Mouse (Mus musculus) T-cell, adult 2 months (primary cell): ENCODE data around the gene Tedc1.

Source experiments
- DNase-seq: peaks from one replicate; pipeline ENCODE4 v3.0.0; 2022; ENCODE audit warnings: low spot score

Tedc1 gene

GRCm38 (mm10) chr12:113155887-113156539, at the start of gene Tedc1:
Gene Tedc1, plus strand, starts transcription at chr12:113156421.
- DNase-seq = peak; percentile 100

- peak; percentile 19 for DNase-seq
Observed at GRCm38 (mm10) chr12:113107431-113108124, 48.6 kb upstream of the Tedc1 start.

- DNase-seq = no peak
Observed at GRCm38 (mm10) chr12:113108528-113109283, 47.5 kb upstream of the Tedc1 start.

- no peak for DNase-seq
Observed at GRCm38 (mm10) chr12:113109801-113110200, 46.4 kb upstream of the Tedc1 start.

- no peak for DNase-seq
Observed at GRCm38 (mm10) chr12:113114141-113114540, 42.1 kb upstream of the Tedc1 start.

GRCm38 (mm10) chr12:113114856-113115538, 41.2 kb upstream of the Tedc1 start:
- no peak for DNase-seq

- DNase-seq = peak; percentile 49
Observed at GRCm38 (mm10) chr12:113119516-113120410, 36.5 kb upstream of the Tedc1 start.

GRCm38 (mm10) chr12:113124726-113125125, 31.5 kb upstream of the Tedc1 start:
- DNase-seq = no peak

- DNase-seq = no peak
Observed at GRCm38 (mm10) chr12:113130732-113131131, 25.5 kb upstream of the Tedc1 start.

- DNase-seq = no peak
Observed at GRCm38 (mm10) chr12:113131601-113132000, 24.6 kb upstream of the Tedc1 start.

- no peak for DNase-seq
Observed at GRCm38 (mm10) chr12:113132567-113132966, 23.7 kb upstream of the Tedc1 start.

- no peak for DNase-seq
Observed at GRCm38 (mm10) chr12:113133260-113133659, 23.0 kb upstream of the Tedc1 start.

- DNase-seq = no peak
Observed at GRCm38 (mm10) chr12:113133861-113134403, 22.3 kb upstream of the Tedc1 start.

- DNase-seq = no peak
Observed at GRCm38 (mm10) chr12:113134502-113134901, 21.7 kb upstream of the Tedc1 start.

GRCm38 (mm10) chr12:113135401-113135800, 20.8 kb upstream of the Tedc1 start:
- DNase-seq = no peak

- DNase-seq = no peak
Observed at GRCm38 (mm10) chr12:113136492-113137020, 19.7 kb upstream of the Tedc1 start.

GRCm38 (mm10) chr12:113137260-113138213, 18.7 kb upstream of the Tedc1 start:
- DNase-seq = no peak

- no peak for DNase-seq
Observed at GRCm38 (mm10) chr12:113138291-113138690, 17.9 kb upstream of the Tedc1 start.
